Mouse (Mus musculus) olfactory bulb, adult 2 months (tissue): ENCODE measurements around the gene Lgals1. TPM values are rescaled to one million over a fixed set of nuclear protein-coding genes. Genes with fewer than 3 reads are reported as not detected.

Source experiments
- H3K27ac ChIP-seq: fragments of 200-500 bp; 2 replicates; pipeline ENCODE4 v1.5.1; 2012; ENCODE audit warnings: low read depth, low read length; ENCODE audit not compliant: insufficient read depth
- H3K4me1 ChIP-seq: fragments of 200-500 bp; 2 replicates; pipeline ENCODE4 v1.6.1; 2012; ENCODE audit warnings: low read length; ENCODE audit not compliant: control insufficient read depth, insufficient read depth
- H3K4me3 ChIP-seq: fragments of 200-500 bp; 2 replicates; pipeline ENCODE4 v1.5.1; 2012; ENCODE audit warnings: mild to moderate bottlenecking, low read depth, low read length, moderate library complexity; ENCODE audit not compliant: insufficient read depth
- CTCF ChIP-seq: fragments of 200-500 bp; IDR thresholded peaks from 2 replicates; pipeline ENCODE4 v1.5.1; 2012; ENCODE audit warnings: low read depth, mild to moderate bottlenecking, low read length, moderate library complexity; ENCODE audit not compliant: insufficient read depth
- POLR2A ChIP-seq: fragments of 200-500 bp; IDR thresholded peaks from 2 replicates; pipeline ENCODE4 v1.6.1; 2012; ENCODE audit warnings: mild to moderate bottlenecking, low read depth, low read length, moderate library complexity; ENCODE audit not compliant: insufficient read depth
- WGBS: fragments of 180-500 bp; shearing (Covaris S2); methylation state at CpG from one replicate; pipeline ENCODE4 v1.1.7; 2018; 5-methylcytosine and 5-hydroxymethylcytosine counted together
- polyA plus RNA-seq: library from polyadenylated mRNA; stranded (reverse); fragments of >200 nt; gene quantifications from 2 replicates; pipeline ENCODE4 v1.2.4, GENCODE M21; 2012; ENCODE audit warnings: low replicate concordance; ENCODE audit not compliant: missing spikeins, insufficient read depth, insufficient read length

Lgals1 gene
- polyA plus RNA-seq, 1 experiment: not detected

GRCm38 (mm10) chr15:78962885-78963284, 36.4 kb downstream of the Lgals1 start:
- no peak overlapping the region for H3K4me3 ChIP-seq
- TF ChIP-seq CTCF (peak; percentile 33; the same call in 1 of the 2 replicates), POLR2A (no peak)
- H3K4me1 ChIP-seq: peaks cover 11% of the 10 kb centered on the region
- 47% methylated on average over 2 of the region's 2 CpGs for WGBS
- no peak overlapping the region for H3K27ac ChIP-seq

GRCm38 (mm10) chr15:78971626-78972025, 45.1 kb downstream of the Lgals1 start:
- WGBS: 80% methylated on average over 6 of the region's 6 CpGs
- TF ChIP-seq POLR2A: no peak
- no peak overlapping the region for H3K4me3 ChIP-seq
- no peak overlapping the region for H3K27ac ChIP-seq
- no peaks in the 10 kb centered on the region for H3K4me1 ChIP-seq

GRCm38 (mm10) chr15:78973950-78974349, 47.4 kb downstream of the Lgals1 start:
- H3K4me1 ChIP-seq: peaks cover 8% of the 10 kb centered on the region
- 84% methylated on average over 7 of the region's 7 CpGs for WGBS

GRCm38 (mm10) chr15:78977676-78978159, 51.2 kb downstream of the Lgals1 start:
- H3K27ac ChIP-seq: no peak overlapping the region
- TF ChIP-seq POLR2A (no peak), CTCF (no peak)
- H3K4me1 ChIP-seq: peaks cover 21% of the 10 kb centered on the region
- 94% methylated on average over 8 of the region's 8 CpGs for WGBS
- H3K4me3 ChIP-seq: no peak overlapping the region

More at GRCm38 (mm10) chr15:78973950-78974349, 47.4 kb downstream of the Lgals1 start:
- Histone ChIP-seq H3K4me3 (no peak overlapping the region), H3K27ac (no peak overlapping the region)
- TF ChIP-seq CTCF: no peak
- TF ChIP-seq POLR2A: no peak

GRCm38 (mm10) chr15:78978875-78979274, 52.4 kb downstream of the Lgals1 start:
- H3K27ac ChIP-seq: no peak overlapping the region
- peaks cover 31% of the 10 kb centered on the region for H3K4me1 ChIP-seq
- H3K4me3 ChIP-seq: no peak overlapping the region
- 40% methylated on average over 4 of the region's 4 CpGs for WGBS
- TF ChIP-seq POLR2A (no peak), CTCF (no peak)

Other genes with a start within 250 kb of the Lgals1 start
- gene Elfn2, start 208.0 kb upstream of the Lgals1 start, polyA plus RNA-seq: not detected in 2 replicates
- gene Mfng, start 153.2 kb upstream of the Lgals1 start, polyA plus RNA-seq: not detected in 2 replicates
- gene Card10, start 123.7 kb upstream of the Lgals1 start, polyA plus RNA-seq: not detected in 2 replicates
- not detected in 2 replicates for gene Cdc42ep1, start 84.1 kb upstream of the Lgals1 start, polyA plus RNA-seq
- not detected in 2 replicates for gene Lgals2, start 71.2 kb upstream of the Lgals1 start, polyA plus RNA-seq
- gene Gga1, start 49.5 kb upstream of the Lgals1 start, polyA plus RNA-seq: not detected in 2 replicates
- not detected in 2 replicates for gene Gm49510, start 27.1 kb upstream of the Lgals1 start, polyA plus RNA-seq
- not detected in 2 replicates for gene Sh3bp1, start 27.0 kb upstream of the Lgals1 start, polyA plus RNA-seq
- not detected in 2 replicates for gene Pdxp, start 12.8 kb upstream of the Lgals1 start, polyA plus RNA-seq
- gene Nol12, start 8.2 kb downstream of the Lgals1 start, polyA plus RNA-seq: not detected in 2 replicates
- not detected in 2 replicates for gene Triobp, start 21.0 kb downstream of the Lgals1 start, polyA plus RNA-seq
- not detected in 2 replicates for gene H1f0, start 101.7 kb downstream of the Lgals1 start, polyA plus RNA-seq
- gene Galr3, start 115.2 kb downstream of the Lgals1 start, polyA plus RNA-seq: not detected in 2 replicates
- gene Ankrd54, start 136.2 kb downstream of the Lgals1 start, polyA plus RNA-seq: not detected in 2 replicates
- not detected in 2 replicates for gene Eif3l, start 148.5 kb downstream of the Lgals1 start, polyA plus RNA-seq
- 70.4 TPM in 1 of 2 replicates, not detected in the other for gene Micall1, start 182.2 kb downstream of the Lgals1 start, polyA plus RNA-seq
- not detected in 2 replicates for gene Polr2f, start 214.3 kb downstream of the Lgals1 start, polyA plus RNA-seq
- not detected in 2 replicates for gene 1700088E04Rik, start 214.5 kb downstream of the Lgals1 start, polyA plus RNA-seq
- not detected in 2 replicates for gene Sox10, start 238.5 kb downstream of the Lgals1 start, polyA plus RNA-seq